ENCODE assay signal across 25 mouse cellular contexts in genomic region chr8:86359518-86359917, GRCm38 (mm10).
DNase-seq lines count a peak whose midpoint lies in the region; ATAC-seq and TF ChIP-seq lines count a peak whose summit lies in the region.
"Had no signal": no experiment of that assay in that cellular context is flagged by ENCODE, and none has a peak within 500 bp of the region (broad histone marks: within the 10 kb centered on the region; RNA-seq: fewer than 3 reads in every experiment).

No protein-coding gene starts in this region.

- H3K27me3 ChIP-seq in heart, embryonic 11.5 days (ENCODE audit: control insufficient read depth, insufficient read depth, low read length), result no peaks in the 10 kb centered on the region
- H3K27me3 ChIP-seq in midbrain, embryonic 11.5 days (ENCODE audit: control insufficient read depth, insufficient read depth, low read length), result no peaks in the 10 kb centered on the region
- no peaks in the 10 kb centered on the region for H3K27me3 ChIP-seq in midbrain, postnatal 0 days (ENCODE audit: insufficient read depth, low read length)
- H3K27me3 ChIP-seq in forebrain, embryonic 11.5 days (ENCODE audit: control insufficient read depth, insufficient read depth, low read length), result no peaks in the 10 kb centered on the region
- H3K27me3 ChIP-seq: embryonic facial prominence, embryonic 13.5 days; heart, embryonic 15.5 days had no signal

- TF ChIP-seq CTCF in midbrain, postnatal 0 days (IDR thresholded peaks at IDR 0.05), result no peak

- no peak overlapping the region for H3K4me3 ChIP-seq in heart, embryonic 11.5 days (ENCODE audit: low read depth, low read length)
- no peak overlapping the region for H3K4me3 ChIP-seq in midbrain, embryonic 11.5 days (ENCODE audit: low read depth, low read length)
- H3K4me3 ChIP-seq in midbrain, postnatal 0 days (ENCODE audit: low read depth, low read length), result no peak overlapping the region
- no peak overlapping the region for H3K4me3 ChIP-seq in forebrain, embryonic 11.5 days (ENCODE audit: low read depth, low read length)
- H3K4me3 ChIP-seq: embryonic facial prominence, embryonic 13.5 days; gastrocnemius, adult 2 months; heart, embryonic 10.5 days; heart, embryonic 15.5 days had no signal

- WGBS in heart, embryonic 11.5 days (ENCODE audit: insufficient replicate concordance), result 43% methylated on average over 3 of the region's 3 CpGs
- 77% methylated on average over 3 of the region's 3 CpGs for WGBS in midbrain, embryonic 11.5 days
- WGBS in midbrain, postnatal 0 days, result 66% methylated on average over 3 of the region's 3 CpGs
- 83% methylated on average over 3 of the region's 3 CpGs for WGBS in forebrain, embryonic 11.5 days

- DNase-seq in heart, adult 11 months, result peak; percentile 46
- DNase-seq in midbrain, embryonic 11.5 days (ENCODE audit: low spot score, missing footprints), result peak; percentile 57
- DNase-seq in midbrain, postnatal 0 days (ENCODE audit: low spot score), result no peak
- peak; percentile 49 for DNase-seq in embryo, embryonic 11 days
- peak; percentile 58 for DNase-seq in mesoderm, embryonic 11.5 days (ENCODE audit: low read depth, low spot score)
- DNase-seq in forebrain, embryonic 11.5 days (ENCODE audit: low spot score), result no peak
- DNase-seq in urinary bladder, postnatal 10 days (ENCODE audit: low spot score), result no peak
- DNase-seq: adrenal gland, adult 8-10 months; adrenal gland, postnatal 36 days; B cell, adult 2 months; cerebellum, adult 8-10 months; cerebellum, postnatal 25 days; gastrocnemius, adult 2 months; gastrocnemius, postnatal 36 days; heart, adult 18-20 months; heart, postnatal 14 days had no signal

- no peaks in the 10 kb centered on the region; the same call in 1 of the 2 replicates for H3K9me3 ChIP-seq in heart, embryonic 11.5 days (replicated peaks; ENCODE audit: control insufficient read depth, low read length)
- no peaks in the 10 kb centered on the region for H3K9me3 ChIP-seq in midbrain, embryonic 11.5 days (ENCODE audit: control insufficient read depth, low read length)
- no peaks in the 10 kb centered on the region for H3K9me3 ChIP-seq in midbrain, postnatal 0 days (ENCODE audit: low read length)
- H3K9me3 ChIP-seq in forebrain, embryonic 11.5 days (ENCODE audit: control insufficient read depth, low read length), result no peaks in the 10 kb centered on the region
- H3K9me3 ChIP-seq: embryonic facial prominence, embryonic 13.5 days; G1E; heart, embryonic 10.5 days; heart, embryonic 15.5 days had no signal

- no peaks in the 10 kb centered on the region for H3K36me3 ChIP-seq in heart, embryonic 11.5 days (ENCODE audit: control insufficient read depth, insufficient read depth, low read length)
- no peaks in the 10 kb centered on the region for H3K36me3 ChIP-seq in midbrain, embryonic 11.5 days (ENCODE audit: control insufficient read depth, insufficient read depth, low read length)
- H3K36me3 ChIP-seq in midbrain, postnatal 0 days (ENCODE audit: insufficient read depth, low read length), result no peaks in the 10 kb centered on the region
- no peaks in the 10 kb centered on the region for H3K36me3 ChIP-seq in forebrain, embryonic 11.5 days (ENCODE audit: control insufficient read depth, insufficient read depth, low read length)
- H3K36me3 ChIP-seq: embryonic facial prominence, embryonic 13.5 days; G1E; heart, embryonic 10.5 days; heart, embryonic 15.5 days had no signal

- H3K4me2 ChIP-seq in heart, embryonic 11.5 days, result no peak overlapping the region
- no peak overlapping the region for H3K4me2 ChIP-seq in midbrain, embryonic 11.5 days
- H3K4me2 ChIP-seq in midbrain, postnatal 0 days (ENCODE audit: low read depth, low read length, poor library complexity, severe bottlenecking), result no peak overlapping the region
- H3K4me2 ChIP-seq in forebrain, embryonic 11.5 days (ENCODE audit: low read depth, low read length, severe bottlenecking), result no peak overlapping the region
- H3K4me2 ChIP-seq: embryonic facial prominence, embryonic 13.5 days; heart, embryonic 15.5 days had no signal

- no peaks in the 10 kb centered on the region for H3K4me1 ChIP-seq in heart, embryonic 11.5 days (ENCODE audit: control insufficient read depth, insufficient read depth, low read length)
- H3K4me1 ChIP-seq in midbrain, embryonic 11.5 days (ENCODE audit: control insufficient read depth, insufficient read depth, low read length), result no peaks in the 10 kb centered on the region
- H3K4me1 ChIP-seq in midbrain, postnatal 0 days (ENCODE audit: insufficient read depth, low read length), result no peaks in the 10 kb centered on the region
- H3K4me1 ChIP-seq in forebrain, embryonic 11.5 days (replicated peaks; ENCODE audit: control insufficient read depth, insufficient read depth, low read length), result no peaks in the 10 kb centered on the region
- H3K4me1 ChIP-seq: embryonic facial prominence, embryonic 13.5 days; heart, embryonic 10.5 days; heart, embryonic 15.5 days had no signal

- ATAC-seq in heart, embryonic 11.5 days (replicated peaks; ENCODE audit: insufficient number of reproducible peaks, low FRiP score, low TSS enrichment), result no peak
- ATAC-seq in midbrain, embryonic 11.5 days (ENCODE audit: low FRiP score), result no peak
- ATAC-seq in midbrain, postnatal 0 days (ENCODE audit: low FRiP score), result no peak
- ATAC-seq in forebrain, embryonic 11.5 days (replicated peaks; ENCODE audit: low FRiP score), result no peak
- ATAC-seq: CD4-positive, CD25-positive, alpha-beta regulatory T cell, adult 4 months; forebrain, embryonic 14.5 days; inflammation-experienced regulatory T-cells, adult 6 months; intestine, postnatal 0 days had no signal

- H3K9ac ChIP-seq in heart, embryonic 11.5 days (ENCODE audit: low read depth, low read length), result no peak overlapping the region
- no peak overlapping the region for H3K9ac ChIP-seq in midbrain, embryonic 11.5 days (ENCODE audit: low read length)
- no peak overlapping the region for H3K9ac ChIP-seq in midbrain, postnatal 0 days (replicated peaks; ENCODE audit: low read length, poor library complexity, severe bottlenecking)
- H3K9ac ChIP-seq in forebrain, embryonic 11.5 days (ENCODE audit: low read length), result no peak overlapping the region
- H3K9ac ChIP-seq: embryonic facial prominence, embryonic 13.5 days; heart, embryonic 15.5 days had no signal

- no peak overlapping the region for H3K27ac ChIP-seq in heart, embryonic 11.5 days (ENCODE audit: low read depth, low read length)
- no peak overlapping the region for H3K27ac ChIP-seq in midbrain, embryonic 11.5 days (ENCODE audit: low read depth, low read length)
- H3K27ac ChIP-seq in midbrain, postnatal 0 days (ENCODE audit: low read depth, low read length), result no peak overlapping the region
- H3K27ac ChIP-seq in forebrain, embryonic 11.5 days (ENCODE audit: low read depth, low read length), result no peak overlapping the region
- H3K27ac ChIP-seq: embryonic facial prominence, embryonic 13.5 days; gastrocnemius, adult 2 months; heart, embryonic 10.5 days; heart, embryonic 15.5 days had no signal

Comparison
In these comparisons a context has a peak if more than half of its experiments do, and no peak if none do; other contexts are left out.
1. DNase-seq: peak in heart, adult 11 months (single experiment), midbrain, embryonic 11.5 days (single experiment), embryo, embryonic 11 days (single experiment) and mesoderm, embryonic 11.5 days (single experiment); none in midbrain, postnatal 0 days (single experiment), forebrain, embryonic 11.5 days (single experiment) and urinary bladder, postnatal 10 days (single experiment).